Mouse (Mus musculus): Measurements from ENCODE around the gene Wdr78. TPM values are rescaled to one million over a fixed set of nuclear protein-coding genes. Genes with fewer than 3 reads are reported as not detected.

Gene Wdr78
- polyA plus RNA-seq, 1 experiment from 2014 or later: 3.0 TPM

GRCm38 (mm10) chr4:103006943-103007418, 107.4 kb downstream of the Wdr78 start:
- Histone ChIP-seq H3K9ac (replicated peaks; ENCODE audit: low read depth, low read length) (no peak overlapping the region), H3K4me2 (replicated peaks; ENCODE audit: low read depth, low read length) (no peak overlapping the region), H3K27me3 (ENCODE audit: control insufficient read depth, insufficient read depth, low read length) (no peaks in the 10 kb centered on the region), H3K9me3 (ENCODE audit: control insufficient read depth, low read depth, low read length) (no peaks in the 10 kb centered on the region), H3K4me3 (ENCODE audit: low read depth, low read length) (no peak overlapping the region), H3K36me3 (ENCODE audit: control insufficient read depth, insufficient read depth, low read length) (no peaks in the 10 kb centered on the region), H3K27ac (ENCODE audit: low read length) (no peak overlapping the region), H3K4me1 (ENCODE audit: control insufficient read depth, insufficient read depth, low read length) (no peaks in the 10 kb centered on the region)
- 16% methylated on average over 4 of the region's 4 CpGs for WGBS
- no peak for ATAC-seq (ENCODE audit: insufficient number of reproducible peaks, insufficient read depth, low FRiP score, low read depth)

- H3K36me3 ChIP-seq (ENCODE audit: control insufficient read depth, insufficient read depth, low read length): no peaks in the 10 kb centered on the region
- H3K9me3 ChIP-seq (ENCODE audit: control insufficient read depth, low read depth, low read length): no peaks in the 10 kb centered on the region
- H3K4me3 ChIP-seq (ENCODE audit: low read depth, low read length): no peak overlapping the region
- H3K27ac ChIP-seq (ENCODE audit: low read length): no peak overlapping the region
- no peak overlapping the region for H3K9ac ChIP-seq (replicated peaks; ENCODE audit: low read depth, low read length)
- ATAC-seq (ENCODE audit: insufficient number of reproducible peaks, insufficient read depth, low FRiP score, low read depth): no peak
- H3K27me3 ChIP-seq (ENCODE audit: control insufficient read depth, insufficient read depth, low read length): no peaks in the 10 kb centered on the region
- 77% methylated on average over 5 of the region's 5 CpGs for WGBS
- no peak overlapping the region for H3K4me2 ChIP-seq (replicated peaks; ENCODE audit: low read depth, low read length)
- no peaks in the 10 kb centered on the region for H3K4me1 ChIP-seq (ENCODE audit: control insufficient read depth, insufficient read depth, low read length)
Measured at GRCm38 (mm10) chr4:103006266-103006665, 108.1 kb downstream of the Wdr78 start.

- Histone ChIP-seq H3K27ac (ENCODE audit: low read length) (no peak overlapping the region), H3K4me2 (replicated peaks; ENCODE audit: low read depth, low read length) (no peak overlapping the region), H3K4me1 (ENCODE audit: control insufficient read depth, insufficient read depth, low read length) (no peaks in the 10 kb centered on the region), H3K9me3 (ENCODE audit: control insufficient read depth, low read depth, low read length) (no peaks in the 10 kb centered on the region), H3K36me3 (ENCODE audit: control insufficient read depth, insufficient read depth, low read length) (no peaks in the 10 kb centered on the region), H3K27me3 (ENCODE audit: control insufficient read depth, insufficient read depth, low read length) (no peaks in the 10 kb centered on the region), H3K9ac (replicated peaks; ENCODE audit: low read depth, low read length) (no peak overlapping the region), H3K4me3 (ENCODE audit: low read depth, low read length) (no peak overlapping the region)
- ATAC-seq (ENCODE audit: insufficient number of reproducible peaks, insufficient read depth, low FRiP score, low read depth): no peak
- WGBS: 61% methylated on average over 15 of the region's 15 CpGs
Measured at GRCm38 (mm10) chr4:103005190-103005945, 109.0 kb downstream of the Wdr78 start.

- WGBS: 80% methylated on average over 4 of the region's 4 CpGs
- H3K9me3 ChIP-seq (ENCODE audit: control insufficient read depth, low read depth, low read length): no peaks in the 10 kb centered on the region
Measured at GRCm38 (mm10) chr4:103004681-103005080, 109.7 kb downstream of the Wdr78 start.

GRCm38 (mm10) chr4:102991685-102992084, 122.7 kb downstream of the Wdr78 start:
- H3K4me1 ChIP-seq (ENCODE audit: control insufficient read depth, insufficient read depth, low read length): no peaks in the 10 kb centered on the region
- ATAC-seq (ENCODE audit: insufficient number of reproducible peaks, insufficient read depth, low FRiP score, low read depth): no peak
- no peak overlapping the region for H3K27ac ChIP-seq (ENCODE audit: low read length)
- no peaks in the 10 kb centered on the region for H3K36me3 ChIP-seq (ENCODE audit: control insufficient read depth, insufficient read depth, low read length)
- no peaks in the 10 kb centered on the region for H3K9me3 ChIP-seq (ENCODE audit: control insufficient read depth, low read depth, low read length)
- H3K9ac ChIP-seq (replicated peaks; ENCODE audit: low read depth, low read length): no peak overlapping the region
- 78% methylated on average over 3 of the region's 3 CpGs for whole genome bisulfite sequencing
- H3K4me2 ChIP-seq (replicated peaks; ENCODE audit: low read depth, low read length): no peak overlapping the region
- H3K4me3 ChIP-seq (ENCODE audit: low read depth, low read length): no peak overlapping the region
- no peaks in the 10 kb centered on the region for H3K27me3 ChIP-seq (ENCODE audit: control insufficient read depth, insufficient read depth, low read length)

More at GRCm38 (mm10) chr4:103004681-103005080, 109.7 kb downstream of the Wdr78 start:
- H3K4me1 ChIP-seq (ENCODE audit: control insufficient read depth, insufficient read depth, low read length): no peaks in the 10 kb centered on the region
- no peak overlapping the region for H3K9ac ChIP-seq (replicated peaks; ENCODE audit: low read depth, low read length)
- no peak overlapping the region for H3K27ac ChIP-seq (ENCODE audit: low read length)
- H3K4me3 ChIP-seq (ENCODE audit: low read depth, low read length): no peak overlapping the region
- no peaks in the 10 kb centered on the region for H3K27me3 ChIP-seq (ENCODE audit: control insufficient read depth, insufficient read depth, low read length)
- ATAC-seq (ENCODE audit: insufficient number of reproducible peaks, insufficient read depth, low FRiP score, low read depth): no peak
- H3K4me2 ChIP-seq (replicated peaks; ENCODE audit: low read depth, low read length): no peak overlapping the region
- H3K36me3 ChIP-seq (ENCODE audit: control insufficient read depth, insufficient read depth, low read length): no peaks in the 10 kb centered on the region

GRCm38 (mm10) chr4:102990595-102991340, 123.6 kb downstream of the Wdr78 start:
- WGBS: 78% methylated on average over 11 of the region's 11 CpGs
- Histone ChIP-seq H3K4me1 (ENCODE audit: control insufficient read depth, insufficient read depth, low read length) (no peaks in the 10 kb centered on the region), H3K27me3 (ENCODE audit: control insufficient read depth, insufficient read depth, low read length) (no peaks in the 10 kb centered on the region), H3K9me3 (ENCODE audit: control insufficient read depth, low read depth, low read length) (no peaks in the 10 kb centered on the region), H3K27ac (ENCODE audit: low read length) (no peak overlapping the region), H3K9ac (replicated peaks; ENCODE audit: low read depth, low read length) (no peak overlapping the region), H3K36me3 (ENCODE audit: control insufficient read depth, insufficient read depth, low read length) (no peaks in the 10 kb centered on the region), H3K4me2 (replicated peaks; ENCODE audit: low read depth, low read length) (no peak overlapping the region), H3K4me3 (ENCODE audit: low read depth, low read length) (no peak overlapping the region)
- no peak for ATAC-seq (ENCODE audit: insufficient number of reproducible peaks, insufficient read depth, low FRiP score, low read depth)

GRCm38 (mm10) chr4:102990016-102990415, 124.3 kb downstream of the Wdr78 start:
- Histone ChIP-seq H3K27me3 (ENCODE audit: control insufficient read depth, insufficient read depth, low read length) (no peaks in the 10 kb centered on the region), H3K9ac (replicated peaks; ENCODE audit: low read depth, low read length) (no peak overlapping the region), H3K27ac (ENCODE audit: low read length) (no peak overlapping the region), H3K4me3 (ENCODE audit: low read depth, low read length) (no peak overlapping the region), H3K4me2 (replicated peaks; ENCODE audit: low read depth, low read length) (no peak overlapping the region), H3K4me1 (ENCODE audit: control insufficient read depth, insufficient read depth, low read length) (no peaks in the 10 kb centered on the region), H3K36me3 (ENCODE audit: control insufficient read depth, insufficient read depth, low read length) (no peaks in the 10 kb centered on the region), H3K9me3 (ENCODE audit: control insufficient read depth, low read depth, low read length) (no peaks in the 10 kb centered on the region)
- WGBS: 69% methylated on average over 4 of the region's 4 CpGs
- no peak for ATAC-seq (ENCODE audit: insufficient number of reproducible peaks, insufficient read depth, low FRiP score, low read depth)

GRCm38 (mm10) chr4:102989391-102989790, 125.0 kb downstream of the Wdr78 start:
- H3K9me3 ChIP-seq (ENCODE audit: control insufficient read depth, low read depth, low read length): no peaks in the 10 kb centered on the region
- H3K27me3 ChIP-seq (ENCODE audit: control insufficient read depth, insufficient read depth, low read length): no peaks in the 10 kb centered on the region
- H3K4me1 ChIP-seq (ENCODE audit: control insufficient read depth, insufficient read depth, low read length): no peaks in the 10 kb centered on the region
- no peak overlapping the region for H3K4me2 ChIP-seq (replicated peaks; ENCODE audit: low read depth, low read length)
- no peak overlapping the region for H3K9ac ChIP-seq (replicated peaks; ENCODE audit: low read depth, low read length)
- H3K27ac ChIP-seq (ENCODE audit: low read length): no peak overlapping the region
- 77% methylated on average over 5 of the region's 5 CpGs for WGBS
- no peaks in the 10 kb centered on the region for H3K36me3 ChIP-seq (ENCODE audit: control insufficient read depth, insufficient read depth, low read length)
- no peak overlapping the region for H3K4me3 ChIP-seq (ENCODE audit: low read depth, low read length)
- ATAC-seq (ENCODE audit: insufficient number of reproducible peaks, insufficient read depth, low FRiP score, low read depth): no peak
